Mouse (Mus musculus): ENCODE measurements around the gene Hoxb3. TPM values are rescaled to one million over a fixed set of nuclear protein-coding genes. Genes with fewer than 3 reads are reported as not detected.

The Hoxb3 gene
- total RNA-seq, 2 experiments from 2014 or later: 0.22 to 0.51 TPM

DNA sequence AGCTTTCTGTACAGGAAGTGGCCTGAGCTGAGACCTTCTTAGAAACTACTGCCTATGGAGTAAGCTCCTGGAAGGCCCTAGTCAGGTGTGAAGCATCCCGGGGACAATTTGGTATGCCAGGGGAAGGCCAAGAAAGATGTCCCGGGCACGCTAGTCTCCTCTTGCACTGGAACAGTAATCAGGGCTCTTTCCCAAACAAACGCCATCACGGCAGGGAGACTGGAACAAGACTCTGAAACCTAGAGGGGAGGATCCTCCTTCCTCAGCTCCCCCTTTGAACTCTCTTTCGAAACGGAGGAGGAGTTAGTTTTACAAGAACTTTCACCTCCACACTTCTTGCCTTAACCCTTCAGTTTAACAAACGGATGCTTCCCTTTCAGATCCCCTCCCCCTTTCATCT, 9.0 kb downstream of the Hoxb3 start:
- no peak for DNase-seq
- no peak for TF ChIP-seq CTCF (IDR thresholded peaks at IDR 0.05)
- Histone ChIP-seq H3K4me3 (no peak overlapping the region), H3K27ac (no peak overlapping the region)
- intact Hi-C loops (cut with DNase I): no loop called here

DNA sequence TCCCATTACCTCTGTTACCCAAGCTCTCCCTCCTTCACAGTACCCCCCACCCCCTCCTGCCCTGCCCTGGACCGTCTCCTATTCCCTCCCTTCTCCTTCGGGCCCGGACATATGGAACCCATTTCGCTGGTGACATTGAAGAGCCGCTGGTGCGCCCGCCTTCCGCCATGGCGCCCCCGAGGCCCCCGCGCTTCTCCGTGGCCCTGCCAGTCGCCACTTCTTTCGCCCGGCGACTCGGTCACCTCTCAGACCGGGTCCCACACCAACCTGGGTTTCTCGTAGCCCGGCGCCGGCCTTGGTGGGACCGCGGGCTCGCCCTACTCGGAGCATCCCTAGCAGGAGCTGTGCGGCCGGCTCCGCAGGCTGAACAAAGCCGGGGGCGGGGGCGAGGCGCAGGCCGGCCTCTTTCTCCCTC, 9.5 kb downstream of the Hoxb3 start:
- no peak overlapping the region for H3K27ac ChIP-seq
- intact Hi-C loops (cut with DNase I): no loop called here
- TF ChIP-seq CTCF (IDR thresholded peaks at IDR 0.05): no peak
- DNase-seq: no peak
- peak overlapping the region; percentile 17 for H3K4me3 ChIP-seq

DNA sequence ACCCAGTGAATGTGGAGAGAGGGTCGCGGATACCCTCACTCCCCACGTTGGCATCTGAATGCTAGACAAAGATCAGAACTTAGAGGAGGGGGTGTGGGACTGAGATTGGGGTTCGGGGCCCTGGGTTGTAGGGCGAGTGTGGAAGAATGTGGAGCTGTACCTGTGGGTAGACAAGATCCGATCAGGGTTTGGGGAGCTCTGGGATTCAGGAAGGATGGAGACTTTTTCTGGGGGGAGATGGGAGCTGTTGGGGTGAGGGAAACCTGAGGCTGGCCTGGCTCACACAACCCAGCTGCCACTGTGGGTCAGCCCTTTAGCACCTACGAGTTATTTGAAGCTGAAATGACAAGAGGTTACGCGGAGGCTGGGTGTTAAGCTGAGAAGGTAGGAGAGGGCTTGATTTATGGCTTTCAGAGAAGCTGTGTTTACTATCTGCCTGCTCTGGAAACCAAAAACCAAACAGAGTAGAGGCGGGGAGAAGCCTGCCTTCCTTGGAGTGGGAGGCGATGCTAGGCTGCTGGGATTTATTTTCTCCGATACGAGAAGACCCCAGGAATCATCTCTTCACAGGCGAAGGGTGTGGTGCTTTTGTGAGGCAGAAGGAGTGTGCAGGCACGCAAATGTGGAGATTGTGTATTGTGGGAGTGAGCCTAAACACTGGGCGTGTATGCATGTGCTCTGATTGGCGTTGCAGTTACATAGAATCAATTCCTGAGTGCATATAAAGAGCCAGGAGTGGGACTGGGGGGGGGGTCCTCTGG, 10.3 kb downstream of the Hoxb3 start:
- DNase-seq: no peak
- H3K27ac ChIP-seq: no peak overlapping the region
- H3K4me3 ChIP-seq: no peak overlapping the region; the same call in 1 of the 2 replicates
- no peak for TF ChIP-seq CTCF (IDR thresholded peaks at IDR 0.05)
- intact Hi-C loops (cut with DNase I): no loop called here

DNA sequence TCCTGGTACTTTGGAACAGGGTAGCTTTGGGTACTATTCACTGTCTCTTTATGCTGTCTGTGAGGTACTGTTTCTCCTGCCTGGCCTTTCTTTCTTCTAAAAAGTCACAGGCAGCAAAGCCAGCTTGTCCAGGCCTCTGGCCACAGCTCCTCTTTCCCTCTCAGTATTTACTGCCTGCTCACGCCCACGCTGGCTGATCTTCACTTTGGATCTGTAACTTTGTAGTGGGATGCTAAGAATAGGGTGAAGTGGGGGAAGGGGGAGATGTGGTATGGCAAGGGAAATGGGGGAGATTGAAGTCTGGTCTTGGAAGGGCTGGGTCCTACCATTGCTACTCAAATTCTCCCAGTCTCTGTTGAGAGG, 10.9 kb downstream of the Hoxb3 start:
- no peak for DNase-seq
- intact Hi-C loops (cut with DNase I): no loop called here
- no peak overlapping the region for H3K27ac ChIP-seq
- no peak overlapping the region for H3K4me3 ChIP-seq
- no peak for TF ChIP-seq CTCF (IDR thresholded peaks at IDR 0.05)

DNA sequence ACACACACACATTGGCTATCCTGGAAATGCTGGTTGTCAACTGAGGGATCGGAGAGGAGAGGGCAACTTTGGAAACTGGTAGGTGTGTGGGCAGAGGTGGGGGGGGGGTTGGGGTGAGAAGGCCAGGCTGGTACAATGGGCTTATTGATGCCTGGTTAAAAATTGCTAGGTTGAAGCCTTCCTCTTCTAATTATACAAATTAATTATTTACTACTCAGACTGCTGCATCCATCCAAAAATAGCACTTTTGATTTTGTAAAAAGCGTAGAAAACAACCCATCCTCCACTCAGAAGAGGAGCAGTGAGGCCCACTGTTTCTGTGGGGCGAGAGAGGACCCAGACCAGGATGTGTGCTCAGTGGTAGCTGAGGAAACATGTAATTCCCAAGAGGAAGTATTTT, 11.9 kb downstream of the Hoxb3 start:
- Histone ChIP-seq H3K4me3 (no peak overlapping the region), H3K27ac (no peak overlapping the region)
- intact Hi-C loops (cut with DNase I): no loop called here
- TF ChIP-seq CTCF (IDR thresholded peaks at IDR 0.05): no peak
- DNase-seq: no peak

DNA sequence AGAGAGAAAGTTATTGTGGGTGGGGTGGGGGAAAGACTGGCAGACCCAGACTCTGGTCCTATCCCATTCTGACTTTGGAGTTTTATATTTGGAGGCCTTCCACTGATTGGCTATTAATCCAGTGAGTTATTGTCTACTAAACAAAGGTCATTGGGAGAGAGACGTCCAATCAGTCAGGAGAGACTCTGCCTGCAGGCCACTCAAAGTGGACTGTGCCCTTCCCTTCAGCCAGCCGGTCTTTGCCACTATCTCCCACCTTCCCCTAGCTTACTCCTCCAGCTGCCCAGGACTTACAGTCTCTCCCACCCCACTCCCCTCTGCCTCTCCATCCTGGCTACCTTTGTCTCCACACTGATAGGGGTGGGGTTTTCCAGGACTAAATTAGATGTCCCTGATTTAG, 13.5 kb downstream of the Hoxb3 start:
- no peak overlapping the region for H3K4me3 ChIP-seq
- no peak for TF ChIP-seq CTCF (IDR thresholded peaks at IDR 0.05)
- intact Hi-C loops (cut with DNase I): no loop called here
- no peak for DNase-seq
- no peak overlapping the region for H3K27ac ChIP-seq

DNA sequence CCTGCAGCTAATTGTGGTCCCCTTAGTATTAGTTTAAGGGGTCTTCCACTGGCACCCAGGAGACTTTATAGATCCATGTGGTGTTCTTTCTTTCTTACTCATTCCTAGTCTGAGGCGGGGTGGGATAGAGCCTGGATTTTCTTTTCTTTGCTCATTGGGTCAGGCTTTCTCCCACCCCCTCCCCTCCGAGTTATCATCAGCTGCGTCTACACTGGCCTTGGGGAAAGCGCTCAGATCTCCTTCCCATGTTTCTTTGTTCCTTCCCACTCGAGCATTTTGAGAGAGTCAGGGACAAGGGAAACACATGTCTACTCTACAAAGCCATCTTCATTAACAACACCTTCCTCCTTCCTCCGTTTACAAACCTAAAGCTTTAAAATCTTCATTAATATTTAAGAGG, 13.9 kb downstream of the Hoxb3 start:
- TF ChIP-seq CTCF (IDR thresholded peaks at IDR 0.05): no peak
- intact Hi-C loops (cut with DNase I): no loop called here
- no peak for DNase-seq

DNA sequence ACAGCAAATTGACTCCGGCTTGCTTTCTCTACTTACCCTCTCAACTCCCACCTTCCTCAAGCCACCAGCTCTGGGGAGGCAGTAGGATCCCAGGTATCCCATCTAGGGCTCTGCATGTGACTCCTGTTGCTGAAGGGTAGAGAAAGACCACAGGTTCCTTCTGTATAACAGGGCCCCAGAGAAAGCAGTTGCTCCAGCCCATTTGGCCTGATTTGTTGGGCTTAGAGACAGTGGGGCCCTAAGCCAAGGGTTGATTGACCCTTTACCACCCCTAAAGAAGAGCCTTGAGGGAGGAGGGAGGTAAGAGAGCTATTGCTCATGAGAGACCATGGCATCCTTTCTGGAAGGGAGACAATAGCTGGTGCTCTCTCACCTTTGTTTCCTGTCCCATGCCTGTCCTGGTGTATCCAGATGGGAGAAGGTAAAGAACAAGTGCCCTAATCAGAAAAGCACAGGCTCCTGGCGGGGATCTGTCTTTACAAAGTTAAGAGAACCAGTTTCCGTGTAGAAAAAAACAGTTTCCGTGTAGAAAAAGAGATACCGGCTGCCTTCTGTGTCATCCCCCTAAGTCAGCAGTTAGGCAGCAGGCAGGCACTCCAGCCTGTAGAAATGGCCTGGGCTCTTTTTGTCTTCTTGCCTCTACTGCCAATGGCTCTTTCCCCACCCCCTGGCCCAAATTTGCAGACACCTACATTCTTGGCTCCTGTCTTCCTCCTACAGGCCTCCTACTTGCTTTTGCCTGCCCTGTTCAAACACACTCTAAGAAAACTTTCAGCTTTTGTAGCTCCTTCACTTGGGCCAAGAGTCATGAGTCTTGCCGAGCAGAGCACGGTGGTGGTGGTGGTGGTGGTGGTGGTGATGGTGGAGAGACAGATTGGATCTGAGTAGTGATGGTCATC, 16.1 kb downstream of the Hoxb3 start:
- no peak for TF ChIP-seq CTCF (IDR thresholded peaks at IDR 0.05)
- intact Hi-C loops (cut with DNase I): no loop called here
- DNase-seq: no peak
- no peak overlapping the region for H3K4me3 ChIP-seq
- no peak overlapping the region for H3K27ac ChIP-seq

More for the DNA sequence above, 13.9 kb downstream of the Hoxb3 start:
- Histone ChIP-seq H3K4me3 (no peak overlapping the region), H3K27ac (no peak overlapping the region)

DNA sequence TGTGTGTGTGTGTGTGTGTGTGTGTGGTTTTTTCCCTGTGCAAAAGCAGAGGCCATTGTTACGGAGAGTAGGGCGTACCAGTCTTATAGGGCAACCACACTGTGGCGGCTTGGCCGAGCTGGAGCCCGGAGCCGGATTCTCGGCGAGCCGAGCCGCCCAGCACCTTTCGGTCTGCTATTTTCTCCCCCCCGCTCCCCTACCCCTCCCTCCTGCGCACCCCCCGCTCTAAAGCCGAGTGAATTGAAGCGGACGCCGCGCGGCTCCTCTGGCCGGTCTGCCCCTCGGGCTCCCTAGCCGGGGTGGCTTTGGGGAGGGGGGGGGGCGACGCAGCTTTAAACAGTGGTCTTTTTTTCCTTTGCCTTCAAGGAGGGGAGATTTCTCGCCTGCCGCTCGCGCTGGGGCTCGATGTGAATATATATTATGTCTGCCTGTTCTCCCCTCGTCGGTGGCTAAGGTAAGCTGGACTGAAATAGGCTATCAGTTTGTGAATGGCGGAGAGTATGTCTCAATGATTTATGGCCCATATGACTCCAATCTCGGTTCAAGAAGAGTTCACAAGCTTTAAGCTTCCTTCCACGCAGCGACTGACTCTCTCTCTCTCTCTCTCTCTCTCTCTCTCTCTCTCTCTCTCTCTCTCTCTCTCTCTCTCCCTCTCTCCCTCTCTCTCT, 17.7 kb downstream of the Hoxb3 start:
- TF ChIP-seq CTCF (IDR thresholded peaks at IDR 0.05): no peak
- Histone ChIP-seq H3K4me3 (peak overlapping the region; percentile 70), H3K27ac (peak overlapping the region; percentile 35; the same call in 1 of the 2 replicates)
- intact Hi-C loops (cut with DNase I): no loop called here
- no peak for DNase-seq

DNA sequence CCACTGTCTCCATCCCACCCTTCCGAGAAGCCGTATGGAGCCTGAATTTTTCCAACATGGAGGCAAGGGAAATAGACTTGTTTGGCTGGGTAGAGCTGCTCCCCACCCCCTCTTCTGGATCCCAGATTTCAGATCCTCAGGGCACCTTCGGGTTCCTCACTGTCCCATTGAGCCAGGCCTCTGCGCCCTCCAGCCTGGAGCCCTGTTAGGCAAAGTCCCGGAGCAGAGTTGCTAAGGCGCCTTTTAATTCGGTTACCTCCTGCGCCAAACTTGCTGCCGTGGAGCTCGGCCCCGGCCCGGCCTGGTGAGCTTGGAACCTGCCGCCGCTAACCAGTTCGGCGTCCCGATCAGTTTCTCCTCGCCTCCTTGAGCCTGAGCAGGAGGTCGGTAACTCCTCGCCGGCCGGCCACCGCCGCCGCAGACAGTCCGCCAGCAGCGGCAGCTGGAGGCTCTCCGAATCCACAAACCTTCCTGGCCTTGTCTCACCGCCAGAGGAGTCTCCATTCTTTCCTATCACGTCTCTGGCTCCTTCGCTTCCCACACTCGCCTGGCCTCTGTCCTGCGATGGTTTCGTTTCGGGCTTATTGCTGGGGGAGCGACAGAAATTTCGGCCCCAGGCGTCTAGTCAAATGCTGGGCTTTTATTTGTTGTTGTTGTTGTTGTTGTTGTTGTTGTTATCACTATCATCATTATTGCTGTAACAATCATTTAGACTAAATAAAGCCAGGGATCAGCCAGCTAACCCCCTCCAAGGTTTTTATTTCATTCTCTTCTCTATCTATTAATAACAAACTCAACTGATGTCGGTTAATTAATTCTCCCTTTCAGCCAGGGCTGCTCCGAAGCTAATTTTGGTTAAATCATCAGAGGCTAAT, 18.8 kb downstream of the Hoxb3 start:
- TF ChIP-seq CTCF (IDR thresholded peaks at IDR 0.05): no peak
- Histone ChIP-seq H3K4me3 (peak overlapping the region; percentile 70), H3K27ac (peak overlapping the region; percentile 71)
- intact Hi-C loops (cut with DNase I): no loop called here
- peak; percentile 39 for DNase-seq

DNA sequence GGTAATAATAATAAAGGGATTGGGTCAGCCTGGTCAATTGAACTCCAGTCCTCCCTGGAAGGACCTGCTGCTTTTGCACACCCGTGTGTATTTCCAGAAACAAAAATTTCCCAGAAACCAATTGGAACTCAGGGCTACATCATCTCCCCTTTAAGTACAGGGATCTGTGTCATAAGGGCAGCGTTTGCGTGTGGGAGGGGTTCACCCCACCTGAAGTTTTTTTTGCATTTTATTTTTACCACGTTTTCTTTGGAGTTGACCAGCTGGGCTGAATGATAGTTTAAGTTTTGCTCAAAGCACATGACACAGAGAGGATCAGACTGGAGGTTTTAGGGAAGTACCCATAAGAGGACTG, 19.4 kb downstream of the Hoxb3 start:
- TF ChIP-seq CTCF (IDR thresholded peaks at IDR 0.05): no peak
- intact Hi-C loops (cut with DNase I): no loop called here
- no peak for DNase-seq
- Histone ChIP-seq H3K27ac (no peak overlapping the region), H3K4me3 (no peak overlapping the region)

DNA sequence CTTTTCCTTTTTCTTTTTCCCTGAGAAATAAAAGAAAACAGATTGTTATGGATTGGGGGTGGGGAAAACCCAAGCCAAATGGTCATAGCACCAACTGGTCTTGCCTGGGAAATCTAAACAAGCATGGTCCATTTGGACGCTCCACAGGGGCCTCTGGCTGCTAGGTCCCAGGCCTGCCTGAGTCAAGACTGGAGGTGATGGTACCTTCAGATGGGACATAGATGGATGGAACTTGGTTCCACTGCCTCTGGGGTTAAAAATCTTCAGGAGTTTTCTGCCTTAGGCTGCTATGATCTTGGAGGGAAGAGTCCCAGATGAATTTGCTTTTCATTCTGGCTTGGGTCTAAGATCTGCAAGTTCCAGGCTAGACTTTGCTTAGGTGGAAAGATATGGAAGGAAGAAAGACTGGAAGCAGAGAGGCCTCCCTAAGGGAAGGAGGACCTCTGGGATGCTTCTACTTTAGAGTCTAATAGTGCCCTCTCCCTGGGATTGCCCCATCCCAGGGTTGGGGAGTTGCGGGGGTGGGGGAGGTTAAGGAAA, 20.1 kb downstream of the Hoxb3 start:
- intact Hi-C loops (cut with DNase I): no loop called here

More for the DNA sequence above, 20.1 kb downstream of the Hoxb3 start:
- TF ChIP-seq CTCF (IDR thresholded peaks at IDR 0.05): no peak
- Histone ChIP-seq H3K27ac (no peak overlapping the region), H3K4me3 (no peak overlapping the region)
- no peak for DNase-seq
